Mouse (Mus musculus): ENCODE results near the gene Il25. TPM values are rescaled to one million over a fixed set of nuclear protein-coding genes. Genes with fewer than 3 reads are reported as not detected.

Il25 gene
- polyA plus RNA-seq, 1 experiment from 2014 or later = 0.13 TPM

DNA sequence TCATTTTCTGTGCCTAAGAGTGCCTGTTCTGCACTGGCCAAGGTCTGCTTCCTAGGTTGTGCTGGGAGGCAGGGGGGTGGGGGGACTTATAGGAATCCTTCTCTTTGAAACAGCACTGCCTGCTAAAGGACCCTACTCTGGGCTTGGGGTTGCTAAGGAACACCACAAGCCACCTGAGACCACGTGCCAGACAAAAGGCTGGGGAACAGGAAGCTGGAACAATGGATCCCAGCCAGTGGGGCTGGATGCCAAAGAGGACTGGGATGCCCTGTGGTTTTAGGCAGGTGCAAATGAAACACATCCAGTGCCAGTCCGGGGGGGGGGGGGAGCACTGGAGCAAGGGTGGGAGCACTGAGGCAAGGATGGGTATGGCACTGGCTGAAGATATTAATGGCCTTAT is 2.1 kb upstream of the Il25 start:
- WGBS = 11% methylated on average over 2 of the region's 2 CpGs

GRCm38 (mm10) chr14:54935904-54936830 is 3.7 kb downstream of the Il25 start, which contains the start of gene Cmtm5:
Cmtm5 (plus strand) TSS chr14:54936261.
- 30% methylated on average over 8 of the region's 8 CpGs for WGBS
- Histone ChIP-seq H3K4me2 (no peak within 1 kb of the TSS), H3K4me1 (peaks cover 7% of the 10 kb centered on the region; the same call in 1 of the 2 replicates), H3K27ac (peak within 1 kb of the TSS; percentile 40; the same call in 1 of the 2 replicates), H3K9ac (no peak within 1 kb of the TSS), H3K36me3 (no peaks in the 10 kb centered on the region), H3K4me3 (replicated peaks) (no peak within 1 kb of the TSS), H3K27me3 (replicated peaks) (no peaks in the 10 kb centered on the region), H3K9me3 (no peaks in the 10 kb centered on the region)
- 0 out of 2 replicates have a peak, but pooled peaks have one; percentile 16 for ATAC-seq (ENCODE audit: insufficient read depth, low FRiP score, low read depth)

More for the DNA sequence above, 2.1 kb upstream of the Il25 start:
- no peaks in the 10 kb centered on the region for H3K36me3 ChIP-seq
- no peaks in the 10 kb centered on the region for H3K27me3 ChIP-seq (replicated peaks)
- H3K4me3 ChIP-seq (replicated peaks) = no peak overlapping the region
- H3K4me2 ChIP-seq = no peak overlapping the region
- H3K9me3 ChIP-seq = no peaks in the 10 kb centered on the region
- no peak overlapping the region for H3K27ac ChIP-seq
- H3K9ac ChIP-seq = no peak overlapping the region
- peaks cover 23% of the 10 kb centered on the region; the same call in 1 of the 2 replicates for H3K4me1 ChIP-seq
- no peak for ATAC-seq (ENCODE audit: insufficient read depth, low FRiP score, low read depth)

DNA sequence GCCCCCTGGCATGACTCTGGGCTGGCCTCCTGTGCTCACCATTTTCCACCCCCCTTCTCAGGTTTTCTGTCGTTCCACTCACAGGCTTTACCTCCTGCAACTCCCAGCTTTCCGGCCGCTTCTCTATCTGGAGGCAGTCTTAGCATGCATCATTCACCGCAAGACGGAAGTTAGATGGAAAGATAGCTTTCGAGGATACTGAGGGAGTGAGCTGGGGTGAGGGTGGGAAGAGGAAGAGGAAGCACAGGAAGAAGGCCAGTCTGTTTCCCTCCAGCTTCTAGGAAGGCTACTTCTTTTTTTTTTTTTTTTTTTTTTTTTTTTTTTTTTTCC is 4.3 kb downstream of the Il25 start:
- Histone ChIP-seq H3K9ac (no peak overlapping the region), H3K4me3 (replicated peaks) (no peak overlapping the region), H3K36me3 (no peaks in the 10 kb centered on the region), H3K27me3 (replicated peaks) (no peaks in the 10 kb centered on the region), H3K4me2 (no peak overlapping the region), H3K27ac (peak overlapping the region; percentile 40; the same call in 1 of the 2 replicates), H3K9me3 (no peaks in the 10 kb centered on the region), H3K4me1 (peaks cover 7% of the 10 kb centered on the region; the same call in 1 of the 2 replicates)
- no peak for ATAC-seq (ENCODE audit: insufficient read depth, low FRiP score, low read depth)
- 44% methylated on average over 6 of the region's 6 CpGs for WGBS

- Histone ChIP-seq H3K4me1 (peaks cover 7% of the 10 kb centered on the region; the same call in 1 of the 2 replicates), H3K9me3 (no peaks in the 10 kb centered on the region), H3K36me3 (no peaks in the 10 kb centered on the region), H3K27ac (no peak overlapping the region), H3K4me2 (no peak overlapping the region), H3K27me3 (replicated peaks) (no peaks in the 10 kb centered on the region), H3K4me3 (replicated peaks) (no peak overlapping the region), H3K9ac (no peak overlapping the region)
- no peak for ATAC-seq (ENCODE audit: insufficient read depth, low FRiP score, low read depth)
- 86% methylated on average over 16 of the region's 16 CpGs for WGBS
These were observed 5.1 kb downstream of the Il25 start for GRCm38 (mm10) chr14:54937361-54938182.

DNA sequence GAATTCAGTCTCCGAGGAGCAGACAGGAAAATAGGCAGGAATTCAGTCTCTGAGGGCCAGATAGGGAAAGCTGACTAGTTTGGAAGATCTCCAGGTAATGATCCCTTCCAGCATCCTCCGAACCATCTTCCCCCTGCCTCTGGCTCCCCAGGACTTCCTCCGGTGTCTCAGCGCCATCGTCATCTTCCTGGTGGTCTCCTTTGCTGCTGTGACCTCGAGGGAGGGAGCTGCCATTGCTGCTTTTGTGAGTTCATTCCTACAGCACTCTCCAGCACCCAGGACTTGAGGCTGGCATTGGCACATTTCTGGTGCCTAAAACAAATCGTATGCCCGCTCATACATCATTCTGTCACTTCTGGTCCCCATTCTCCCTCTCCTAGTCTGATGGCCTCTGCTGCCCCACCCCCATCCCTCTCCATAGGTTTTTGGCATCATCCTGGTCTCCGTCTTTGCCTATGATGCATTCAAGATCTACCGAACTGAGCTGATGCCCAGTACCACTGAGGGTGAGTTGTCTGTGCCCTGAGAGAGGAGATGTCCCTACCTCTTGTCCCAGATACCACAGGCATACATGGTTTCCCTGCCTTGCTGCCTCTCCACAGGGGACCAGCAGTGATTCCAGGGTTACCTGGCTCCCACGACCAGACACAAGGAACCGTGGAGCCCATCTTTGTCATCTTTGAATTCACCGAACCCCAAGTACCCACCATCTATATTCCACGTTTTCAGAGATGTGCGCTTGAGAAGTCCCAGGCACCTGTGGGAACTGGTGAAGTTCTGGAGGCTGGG is 6.1 kb downstream of the Il25 start:
- Histone ChIP-seq H3K4me3 (replicated peaks) (no peak overlapping the region), H3K9ac (no peak overlapping the region), H3K4me2 (no peak overlapping the region), H3K4me1 (0 out of 2 replicates have a peak, but pooled peaks cover 3% of the 10 kb centered on the region), H3K36me3 (no peaks in the 10 kb centered on the region), H3K27me3 (replicated peaks) (no peaks in the 10 kb centered on the region), H3K9me3 (no peaks in the 10 kb centered on the region), H3K27ac (no peak overlapping the region)
- no peak for ATAC-seq (ENCODE audit: insufficient read depth, low FRiP score, low read depth)
- 77% methylated on average over 15 of the region's 15 CpGs for WGBS

DNA sequence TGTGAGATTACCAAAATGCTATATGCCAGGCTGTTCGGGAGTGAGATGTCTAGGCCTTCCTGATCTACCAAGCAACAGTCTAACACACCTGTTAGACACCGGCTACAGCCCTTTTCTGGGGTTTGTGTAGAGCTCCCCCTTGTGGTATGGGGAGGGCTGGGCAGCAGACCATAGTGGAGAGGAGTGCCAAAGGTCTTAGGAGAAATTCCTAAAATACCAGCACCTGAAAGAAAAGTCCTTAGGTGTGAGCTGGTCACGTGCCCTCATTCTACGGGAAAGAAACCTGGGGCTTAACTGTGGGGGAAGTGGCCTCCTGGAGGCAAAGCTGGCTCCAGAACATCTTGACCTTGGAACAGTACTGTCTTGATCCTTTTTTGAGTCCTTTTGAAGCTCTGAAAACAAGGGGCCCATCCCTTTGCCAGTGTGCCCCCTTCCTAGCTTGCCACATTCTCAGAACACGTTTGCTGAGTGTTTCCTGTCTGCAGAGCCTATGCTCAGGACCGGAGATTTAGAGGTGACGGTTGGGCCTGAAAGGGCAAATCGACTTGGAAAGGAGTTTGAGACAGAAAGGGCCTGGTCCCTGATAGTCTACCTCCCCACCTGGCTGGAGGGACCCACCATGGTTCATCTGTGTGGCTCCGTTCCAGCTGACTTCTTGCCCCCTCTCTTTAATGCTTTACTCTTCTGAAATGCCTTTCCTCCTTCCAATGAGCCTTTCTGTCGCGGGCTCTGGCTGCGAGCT is 7.1 kb downstream of the Il25 start:
- Histone ChIP-seq H3K4me3 (replicated peaks) (no peak overlapping the region), H3K27me3 (replicated peaks) (no peaks in the 10 kb centered on the region), H3K36me3 (no peaks in the 10 kb centered on the region), H3K4me2 (no peak overlapping the region), H3K9me3 (no peaks in the 10 kb centered on the region), H3K27ac (no peak overlapping the region), H3K9ac (no peak overlapping the region), H3K4me1 (0 out of 2 replicates have a peak, but pooled peaks cover 3% of the 10 kb centered on the region)
- 53% methylated on average over 12 of the region's 12 CpGs for WGBS
- peak; percentile 56; the same call in 1 of the 2 replicates for ATAC-seq (ENCODE audit: insufficient read depth, low FRiP score, low read depth)

GRCm38 (mm10) chr14:54940176-54940530 is 7.7 kb downstream of the Il25 start:
- ATAC-seq (ENCODE audit: insufficient read depth, low FRiP score, low read depth) = no peak
- no peak overlapping the region for H3K27ac ChIP-seq

DNA sequence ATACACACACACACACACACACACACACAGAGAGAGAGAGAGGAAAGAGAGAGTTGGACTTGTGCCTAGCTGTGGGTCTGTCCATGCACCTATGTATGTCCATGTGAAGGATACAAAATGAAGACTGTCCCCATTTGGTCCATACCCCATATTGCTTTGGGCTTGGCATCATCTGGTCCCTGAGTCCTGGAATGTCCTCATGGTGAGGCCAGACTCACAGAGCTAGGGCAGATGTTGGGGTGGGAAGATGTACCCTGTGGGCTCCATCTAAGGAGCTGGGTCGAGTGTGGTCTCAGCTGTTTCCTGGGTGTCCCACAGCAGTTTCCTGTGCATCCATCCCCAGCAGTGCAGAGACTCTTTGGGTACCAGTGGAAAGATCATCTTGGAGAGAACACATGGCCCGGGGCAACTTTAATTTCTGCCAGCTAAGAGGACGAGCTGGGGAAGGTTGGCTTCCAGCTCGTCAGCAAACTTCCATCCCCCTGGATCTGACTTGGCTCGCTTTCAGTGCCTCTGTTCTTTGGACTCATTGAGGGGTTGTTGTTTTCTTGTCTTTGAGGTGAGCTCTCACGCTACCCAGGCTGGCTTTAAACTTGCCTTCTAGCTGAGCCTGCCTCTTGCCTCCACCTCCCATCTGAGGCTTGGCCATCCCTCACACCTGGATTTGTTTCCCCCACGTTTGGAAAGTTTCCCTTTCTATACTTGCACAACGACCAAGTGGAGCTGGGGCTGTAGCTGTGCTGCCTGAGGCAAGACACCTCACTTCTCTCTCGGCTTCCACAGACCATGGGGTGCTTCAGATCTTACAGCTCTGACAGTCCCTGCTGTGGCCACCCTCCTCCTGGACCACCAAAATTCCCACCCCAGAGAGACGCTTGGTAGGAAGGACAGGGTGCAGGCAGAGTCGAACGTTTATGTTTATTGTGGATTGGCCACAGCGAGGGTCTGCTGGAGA is 8.8 kb downstream of the Il25 start:
- H3K27me3 ChIP-seq (replicated peaks) = no peaks in the 10 kb centered on the region
- no peaks in the 10 kb centered on the region for H3K9me3 ChIP-seq
- ATAC-seq (ENCODE audit: insufficient read depth, low FRiP score, low read depth) = no peak

More at GRCm38 (mm10) chr14:54940176-54940530, 7.7 kb downstream of the Il25 start:
- WGBS = 80% methylated on average over 3 of the region's 3 CpGs
- H3K4me3 ChIP-seq (replicated peaks) = no peak overlapping the region
- no peaks in the 10 kb centered on the region for H3K36me3 ChIP-seq
- H3K27me3 ChIP-seq (replicated peaks) = no peaks in the 10 kb centered on the region
- 0 out of 2 replicates have a peak, but pooled peaks cover 3% of the 10 kb centered on the region for H3K4me1 ChIP-seq
- no peaks in the 10 kb centered on the region for H3K9me3 ChIP-seq
- H3K9ac ChIP-seq = no peak overlapping the region
- no peak overlapping the region for H3K4me2 ChIP-seq

GRCm38 (mm10) chr14:54942479-54942878 is 10.0 kb downstream of the Il25 start:
- H3K27me3 ChIP-seq (replicated peaks) = no peaks in the 10 kb centered on the region
- H3K36me3 ChIP-seq = no peaks in the 10 kb centered on the region
- WGBS = 87% methylated on average over 8 of the region's 8 CpGs
- H3K9ac ChIP-seq = no peak overlapping the region
- no peaks in the 10 kb centered on the region for H3K9me3 ChIP-seq
- H3K4me2 ChIP-seq = no peak overlapping the region
- H3K27ac ChIP-seq = no peak overlapping the region
- no peak for ATAC-seq (ENCODE audit: insufficient read depth, low FRiP score, low read depth)
- no peaks in the 10 kb centered on the region for H3K4me1 ChIP-seq
- H3K4me3 ChIP-seq (replicated peaks) = no peak overlapping the region

More for the DNA sequence above, 8.8 kb downstream of the Il25 start:
- H3K9ac ChIP-seq = no peak overlapping the region
- H3K4me2 ChIP-seq = no peak overlapping the region
- H3K4me1 ChIP-seq = no peaks in the 10 kb centered on the region
- no peak overlapping the region for H3K27ac ChIP-seq
- no peaks in the 10 kb centered on the region for H3K36me3 ChIP-seq
- H3K4me3 ChIP-seq (replicated peaks) = no peak overlapping the region
- WGBS = 56% methylated on average over 13 of the region's 13 CpGs

DNA sequence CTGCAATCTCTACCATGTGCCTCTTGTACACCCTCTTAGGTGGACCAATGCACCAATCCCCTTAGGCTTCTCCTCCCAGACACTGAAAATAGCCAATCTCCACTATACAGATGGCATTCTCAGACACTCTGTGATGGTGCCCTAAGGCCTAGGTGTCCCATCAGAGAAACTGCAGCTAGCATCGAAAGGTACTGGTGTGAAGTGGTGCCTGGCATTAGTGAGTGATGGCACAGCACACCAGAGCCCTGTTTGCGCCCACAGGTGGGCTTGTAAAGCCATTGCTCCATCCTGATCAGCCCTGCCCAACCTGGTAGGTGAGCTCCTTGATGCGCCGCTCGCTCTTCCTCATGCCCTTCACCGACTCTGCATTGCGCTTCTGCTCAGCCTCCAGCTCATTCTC is 11.5 kb downstream of the Il25 start:
- Histone ChIP-seq H3K9me3 (no peaks in the 10 kb centered on the region), H3K27ac (no peak overlapping the region), H3K4me3 (replicated peaks) (no peak overlapping the region), H3K27me3 (replicated peaks) (no peaks in the 10 kb centered on the region), H3K36me3 (no peaks in the 10 kb centered on the region), H3K4me1 (no peaks in the 10 kb centered on the region), H3K4me2 (no peak overlapping the region), H3K9ac (no peak overlapping the region)
- ATAC-seq (ENCODE audit: insufficient read depth, low FRiP score, low read depth) = no peak
- 92% methylated on average over 7 of the region's 7 CpGs for WGBS

Data from stomach, embryonic 15.5 days (tissue).